8 mouse cellular contexts compared by ENCODE assay signal in genomic region chr17:35051156-35052086, GRCm38 (mm10). TPM values are rescaled to one million over a fixed set of nuclear protein-coding genes. Genes with fewer than 3 reads are reported as not detected.
DNase-seq lines count a peak whose midpoint lies in the region; ATAC-seq and TF ChIP-seq lines count a peak whose summit lies in the region.

No protein-coding gene starts in this region.

- H3K9me3 ChIP-seq in hindbrain, embryonic 16.5 days (ENCODE audit: control insufficient read depth, low read length), result no peaks in the 10 kb centered on the region
- H3K9me3 ChIP-seq in liver, embryonic 14.5 days (ENCODE audit: control insufficient read depth, low read length), result no peaks in the 10 kb centered on the region

- H3K36me3 ChIP-seq in hindbrain, embryonic 16.5 days (ENCODE audit: control insufficient read depth, insufficient read depth, low read length), result peaks cover 6% of the 10 kb centered on the region
- peaks cover 40% of the 10 kb centered on the region for H3K36me3 ChIP-seq in liver, embryonic 14.5 days (replicated peaks; ENCODE audit: control insufficient read depth, insufficient read depth, low read depth)

- peak; percentile 29; the same call in 1 of the 2 replicates for ATAC-seq in hindbrain, embryonic 16.5 days
- ATAC-seq in liver, embryonic 14.5 days (ENCODE audit: insufficient read depth), result peak; percentile 47

- peak overlapping the region; percentile 68 for H3K9ac ChIP-seq in hindbrain, embryonic 16.5 days (ENCODE audit: low read depth, low read length)
- peak overlapping the region; percentile 87 for H3K9ac ChIP-seq in liver, embryonic 14.5 days (replicated peaks)

- 4% methylated on average over 21 of the region's 21 CpGs for WGBS in hindbrain, embryonic 16.5 days
- WGBS in liver, embryonic 14.5 days (ENCODE audit: insufficient replicate concordance), result 2% methylated on average over 21 of the region's 21 CpGs

- H3K27ac ChIP-seq in hindbrain, embryonic 16.5 days (ENCODE audit: low read depth, low read length), result peak overlapping the region; percentile 85
- peak overlapping the region; percentile 87 for H3K27ac ChIP-seq in liver, embryonic 14.5 days

- peak; percentile 77 for DNase-seq in layer of hippocampus, adult 9-11 months
- DNase-seq in layer of hippocampus, adult 9-10 months (ENCODE audit: low spot score), result no peak
- peak; percentile 67 for DNase-seq in cerebellum, adult 9-10 months
- peak; percentile 61 for DNase-seq in gastrocnemius, adult 18-20 months (ENCODE audit: low spot score)
- peak in 2 of 3 experiments; percentile 49 to 71 for DNase-seq in liver, embryonic 14.5 days (ENCODE audit: low read depth in 3 of 3, low spot score in 3 of 3)
- DNase-seq in natural killer cell, adult 2 months (ENCODE audit: low spot score in 2 of 2), result peak; percentile 82 to 89
- peak; percentile 69 to 72 for DNase-seq in thymus, postnatal 10 days (ENCODE audit: low spot score in 2 of 2)

- peak; percentile 7; the same call in 1 of the 2 replicates for TF ChIP-seq CTCF in liver, embryonic 14.5 days (IDR thresholded peaks at IDR 0.05; ENCODE audit: low read depth)

- peak overlapping the region; percentile 64 for H3K4me2 ChIP-seq in hindbrain, embryonic 16.5 days (ENCODE audit: low read length)
- H3K4me2 ChIP-seq in liver, embryonic 14.5 days (ENCODE audit: low read depth), result peak overlapping the region; percentile 98

- no peaks in the 10 kb centered on the region for H3K27me3 ChIP-seq in hindbrain, embryonic 16.5 days (replicated peaks; ENCODE audit: control insufficient read depth, insufficient read depth, low read length)
- H3K27me3 ChIP-seq in liver, embryonic 14.5 days (ENCODE audit: control insufficient read depth, insufficient read depth, low read length), result no peaks in the 10 kb centered on the region

- H3K4me1 ChIP-seq in hindbrain, embryonic 16.5 days (ENCODE audit: control insufficient read depth, insufficient read depth, low read depth, low read length), result peaks cover 10% of the 10 kb centered on the region
- H3K4me1 ChIP-seq in liver, embryonic 14.5 days (replicated peaks; ENCODE audit: control insufficient read depth in 2 of 2, insufficient read depth in 2 of 2, low read length in 1 of 2), result peaks cover 40 to 41% of the 10 kb centered on the region in 2 experiments

- H3K4me3 ChIP-seq in hindbrain, embryonic 16.5 days (ENCODE audit: low read length), result peak overlapping the region; percentile 43
- H3K4me3 ChIP-seq in liver, embryonic 14.5 days (ENCODE audit: insufficient read depth in 1 of 2, low read depth in 2 of 2, low read length in 2 of 2), result peak overlapping the region; percentile 81 to 93

- TF ChIP-seq EP300 in liver, embryonic 14.5 days (IDR thresholded peaks at IDR 0.05; ENCODE audit: low read depth), result no peak

RNA-seq across cellular contexts. Expression of gene Clic1, which starts 1.7 kb away (rescaled TPM):
- 10 to 100 TPM in 1 of 2 experiments, 1 to 10 TPM in 1; 7.5 to 11.6 TPM for total RNA-seq in gastrocnemius, adult 18-20 months (2021)
- 85.2 and 88.5 TPM in 2 replicates for polyA plus RNA-seq in hindbrain, embryonic 16.5 days (2015; fragmentation: Nextera tagmentation; extraction: Ambion mirVana)
- 76.4 and 78.0 TPM in 2 replicates for polyA plus RNA-seq in liver, embryonic 14.5 days (2012; rRNA removed)
- 38.1 and 39.9 TPM in 2 replicates for polyA plus RNA-seq in liver, embryonic 14.5 days (2014; fragmentation: Nextera tagmentation; extraction: Ambion mirVana)

RNA-seq across cellular contexts. Expression of gene Msh5, which starts 4.9 kb away (rescaled TPM):
- under 1 TPM in 1 of 2 experiments, not detected in 1; 0.28 TPM for total RNA-seq in gastrocnemius, adult 18-20 months (2021)
- polyA plus RNA-seq in hindbrain, embryonic 16.5 days (2015; fragmentation: Nextera tagmentation; extraction: Ambion mirVana), result 1.8 and 2.5 TPM in 2 replicates
- 3.3 and 4.3 TPM in 2 replicates for polyA plus RNA-seq in liver, embryonic 14.5 days (2012; rRNA removed)
- 2.3 and 2.9 TPM in 2 replicates for polyA plus RNA-seq in liver, embryonic 14.5 days (2014; fragmentation: Nextera tagmentation; extraction: Ambion mirVana)

RNA-seq across cellular contexts. Expression of gene Ddah2, which starts 7.4 kb away (rescaled TPM):
- total RNA-seq in gastrocnemius, adult 18-20 months (2021), result 1 to 10 TPM; 4.5 to 8.7 TPM
- polyA plus RNA-seq in hindbrain, embryonic 16.5 days (2015; fragmentation: Nextera tagmentation; extraction: Ambion mirVana), result 338 and 363 TPM in 2 replicates
- polyA plus RNA-seq in liver, embryonic 14.5 days (2012; rRNA removed), result 12.0 and 12.3 TPM in 2 replicates
- 16.1 and 17.3 TPM in 2 replicates for polyA plus RNA-seq in liver, embryonic 14.5 days (2014; fragmentation: Nextera tagmentation; extraction: Ambion mirVana)

RNA-seq across cellular contexts. Expression of gene Ly6g6c, which starts 13.8 kb away (rescaled TPM):
- not detected for total RNA-seq in gastrocnemius, adult 18-20 months (2021)
- polyA plus RNA-seq in hindbrain, embryonic 16.5 days (2015; fragmentation: Nextera tagmentation; extraction: Ambion mirVana), result not detected in 2 replicates
- polyA plus RNA-seq in liver, embryonic 14.5 days (2012; rRNA removed), result 0.26 and 0.48 TPM in 2 replicates
- polyA plus RNA-seq in liver, embryonic 14.5 days (2014; fragmentation: Nextera tagmentation; extraction: Ambion mirVana), result 0.24 and 0.37 TPM in 2 replicates

RNA-seq across cellular contexts. Expression of gene Mpig6b, which starts 14.6 kb away (rescaled TPM):
- not detected for total RNA-seq in gastrocnemius, adult 18-20 months (2021)
- polyA plus RNA-seq in hindbrain, embryonic 16.5 days (2015; fragmentation: Nextera tagmentation; extraction: Ambion mirVana), result 0.13 and 0.21 TPM in 2 replicates
- 2.3 and 2.6 TPM in 2 replicates for polyA plus RNA-seq in liver, embryonic 14.5 days (2012; rRNA removed)
- polyA plus RNA-seq in liver, embryonic 14.5 days (2014; fragmentation: Nextera tagmentation; extraction: Ambion mirVana), result 4.0 and 6.6 TPM in 2 replicates

Comparison
In these comparisons a context has a peak if more than half of its experiments do, and no peak if none do; other contexts are left out.
1. RNA of gene Ddah2, which starts 7.4 kb away (polyA plus RNA-seq): 338 to 363 TPM in hindbrain, embryonic 16.5 days; 12.0 to 17.3 TPM in liver, embryonic 14.5 days; every median in the first group is over 10 times any median in the second.